ENCODE assay signal across 10 mouse cellular contexts in the genomic region with DNA sequence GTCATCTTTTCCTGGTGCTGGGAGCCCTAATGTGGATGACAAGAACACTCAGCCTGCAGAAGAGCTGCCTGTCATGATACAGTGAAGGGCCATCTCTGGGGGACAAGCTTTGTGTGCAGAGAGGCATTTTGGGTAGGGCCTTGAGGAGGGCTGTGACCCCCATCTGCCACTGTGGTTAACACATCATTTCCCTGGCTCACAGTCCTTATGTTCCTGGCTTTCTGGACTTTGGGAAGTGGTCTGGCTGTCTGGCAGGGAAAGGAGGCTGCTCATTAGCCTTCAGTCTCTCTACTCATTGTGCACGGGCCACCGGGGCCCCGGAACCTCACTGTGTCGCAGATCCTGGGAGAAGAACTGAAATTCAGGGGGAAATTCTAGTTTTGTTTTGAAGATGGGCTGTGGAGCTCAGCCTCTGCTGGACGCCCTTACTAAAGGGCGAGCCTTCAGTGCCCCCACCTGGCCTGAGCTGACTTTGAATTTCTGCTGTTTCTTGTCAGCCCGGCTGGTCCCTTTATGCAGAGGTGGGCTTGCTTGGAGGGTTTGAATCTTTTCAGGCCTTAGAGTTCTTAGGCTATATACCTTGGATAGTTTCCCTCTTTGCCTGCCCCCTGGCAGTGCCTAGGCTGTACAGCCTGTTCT. TPM values are rescaled to one million over a fixed set of nuclear protein-coding genes. Genes with fewer than 3 reads are reported as not detected.
DNase-seq lines count a peak whose midpoint lies in the region; ATAC-seq and TF ChIP-seq lines count a peak whose summit lies in the region.
"Had no signal": no experiment of that assay in that cellular context is flagged by ENCODE, and none has a peak within 500 bp of the region (broad histone marks: within the 10 kb centered on the region; RNA-seq: fewer than 3 reads in every experiment).

No protein-coding gene starts in this region.

- no peak for TF ChIP-seq EP300 in CH12.LX (IDR thresholded peaks at IDR 0.05; ENCODE audit: low read length)

- no peak overlapping the region for H3K9ac ChIP-seq in CH12.LX (ENCODE audit: insufficient read depth, low read depth)
- H3K9ac ChIP-seq in hindbrain, embryonic 13.5 days: peak overlapping the region; percentile 40

- DNase-seq in cerebellum, adult 9-11 months: peak; percentile 44
- no peak for DNase-seq in cerebellum, postnatal 36 days
- peak; percentile 30 for DNase-seq in kidney, postnatal 10 days
- DNase-seq in kidney, adult 11 months: no peak
- no peak for DNase-seq in CH12.LX (ENCODE audit: extremely low read depth)
- no peak for DNase-seq in natural killer cell, adult 2 months (ENCODE audit: low spot score in 2 of 2)
- DNase-seq in urinary bladder, postnatal 10 days (ENCODE audit: low spot score): no peak
- DNase-seq: gastrocnemius, postnatal 10 days; right cerebral cortex, postnatal 4 days had no signal

- in situ Hi-C loops in CH12.LX (cut with MboI; ENCODE audit: low pct_ligation_motif_present, low pct_unique_long_range_greater_than_20kb, low sequenced_read_pairs): loop anchor here (10.0 to 25.0 kb wide), 2 partner anchors 96 to 982 kb away; a partner anchor contains a TSS

- TF ChIP-seq CTCF in CH12.LX (conservative IDR thresholded peaks at IDR 0.05 in 1 of 2, IDR thresholded peaks at IDR 0.05 in 1 of 2; ENCODE audit: low read depth in 2 of 2, low read length in 2 of 2): peak in 1 of 2 experiments; percentile 61; a peak in 2 of 4 replicates

- peaks cover 0 to 7% of the 10 kb centered on the region in 2 experiments for H3K36me3 ChIP-seq in CH12.LX (replicated peaks in 1 of 2; ENCODE audit: control insufficient read depth in 1 of 2, insufficient read depth in 1 of 2, low read length in 1 of 2)
- H3K36me3 ChIP-seq in hindbrain, embryonic 13.5 days: no peaks in the 10 kb centered on the region

- no peaks in the 10 kb centered on the region for H3K9me3 ChIP-seq in CH12.LX (replicated peaks; ENCODE audit: low read length)
- no peaks in the 10 kb centered on the region for H3K9me3 ChIP-seq in hindbrain, embryonic 13.5 days

- 67% methylated on average over 7 of the region's 7 CpGs for WGBS in hindbrain, embryonic 13.5 days

- H3K4me3 ChIP-seq in CH12.LX (replicated peaks in 1 of 3; ENCODE audit: low read depth in 2 of 3, low read length in 2 of 3, poor library complexity in 1 of 3): no peak overlapping the region
- H3K4me3 ChIP-seq in hindbrain, embryonic 13.5 days: no peak overlapping the region

- H3K4me2 ChIP-seq in CH12.LX (ENCODE audit: insufficient read depth, low read depth, poor library complexity, severe bottlenecking): no peak overlapping the region
- H3K4me2 ChIP-seq in hindbrain, embryonic 13.5 days: 0 out of 2 replicates have a peak overlapping the region, but pooled peaks have one; percentile 1

- no peak for ATAC-seq in hindbrain, embryonic 13.5 days (ENCODE audit: low FRiP score)

- no peaks in the 10 kb centered on the region for H3K27me3 ChIP-seq in CH12.LX (replicated peaks)
- H3K27me3 ChIP-seq in hindbrain, embryonic 13.5 days: no peaks in the 10 kb centered on the region

- peak; percentile 72 for TF ChIP-seq RAD21 in CH12.LX (IDR thresholded peaks at IDR 0.05; ENCODE audit: low read depth, low read length)

- H3K79me2 ChIP-seq in CH12.LX (replicated peaks; ENCODE audit: control insufficient read depth, extremely low read depth, insufficient read depth, poor library complexity, severe bottlenecking): peaks cover 53% of the 10 kb centered on the region

- no peak overlapping the region for H3K27ac ChIP-seq in CH12.LX (ENCODE audit: insufficient read depth, low read depth)
- H3K27ac ChIP-seq in hindbrain, embryonic 13.5 days: peak overlapping the region; percentile 63

- dilution Hi-C loops in CH12.LX (cut with MboI; ENCODE audit: extremely low pct_ligation_motif_present, extremely low pct_unique_long_range_greater_than_20kb, low sequenced_read_pairs): no loop called here

- H3K4me1 ChIP-seq in CH12.LX (ENCODE audit: control insufficient read depth in 1 of 2, insufficient read depth in 2 of 2): peaks cover 55 to 82% of the 10 kb centered on the region in 2 experiments
- peaks cover 98% of the 10 kb centered on the region for H3K4me1 ChIP-seq in hindbrain, embryonic 13.5 days (replicated peaks)

- TF ChIP-seq POLR2A in CH12.LX (IDR thresholded peaks at IDR 0.05; ENCODE audit: low read depth, low read length): no peak

TF ChIP-seq in CH12.LX, 34 proteins besides CTCF, POLR2A, EP300 and RAD21:
- no peak for TF ChIP-seq MAFK (IDR thresholded peaks at IDR 0.05; ENCODE audit: insufficient replicate concordance, low read length)
- peak; percentile 31; the same call in 1 of the 2 replicates for TF ChIP-seq ZC3H11A (IDR thresholded peaks at IDR 0.05; ENCODE audit: low read depth, low read length)
- TF ChIP-seq IRF4 (IDR thresholded peaks at IDR 0.05; ENCODE audit: low read depth, low read length): peak; percentile 32; the same call in 1 of the 2 replicates
- 0 out of 2 replicates have a peak, but pooled peaks have one; percentile 9 for TF ChIP-seq BHLHE40 (IDR thresholded peaks at IDR 0.05; ENCODE audit: low read depth, low read length)
- 0 out of 2 replicates have a peak, but pooled peaks have one; percentile 34 for TF ChIP-seq MEF2A (IDR thresholded peaks at IDR 0.05; ENCODE audit: borderline replicate concordance, low read depth, low read length)
- TF ChIP-seq SMC3 (IDR thresholded peaks at IDR 0.05; ENCODE audit: low read depth, low read length): peak; percentile 71
- no peak for TF ChIP-seq JUN (IDR thresholded peaks at IDR 0.05; ENCODE audit: insufficient read depth, low read depth, low read length)
- TF ChIP-seq NRF1 (IDR thresholded peaks at IDR 0.05; ENCODE audit: low read depth, low read length): no peak

RNA-seq across cellular contexts. Expression of a gene that starts 10.0 kb away (rescaled TPM):
- total RNA-seq in CH12.LX (2012; rRNA removed) (9.6 and 11.1 TPM in 2 replicates), CH12.LX (2014; rRNA removed) (2.0 and 3.7 TPM in 2 replicates)
- 31.9 and 45.8 TPM in 2 replicates for polyA plus RNA-seq in CH12.LX (2012; ENCODE audit: insufficient read length, low read depth)
- 58.5 and 65.3 TPM in 2 replicates for polyA plus RNA-seq in hindbrain, embryonic 13.5 days (2015; fragmentation: Nextera tagmentation; extraction: Ambion mirVana)

Comparison
In these comparisons a context has a peak if more than half of its experiments do, and no peak if none do; other contexts are left out.
1. DNase-seq: peak in cerebellum, adult 9-11 months (single experiment) and kidney, postnatal 10 days (single experiment); none in cerebellum, postnatal 36 days (0 of 2), kidney, adult 11 months (single experiment), CH12.LX (single experiment), natural killer cell, adult 2 months (0 of 2) and urinary bladder, postnatal 10 days (single experiment).